Mouse (Mus musculus): ENCODE measurements at regions not wholly inside any gene's neighbourhood (a gene's known extent, or its start where the extent isn't known, plus 50 kb on each side); places are given as distances from the start of the nearest gene placed in this dataset.

DNA sequence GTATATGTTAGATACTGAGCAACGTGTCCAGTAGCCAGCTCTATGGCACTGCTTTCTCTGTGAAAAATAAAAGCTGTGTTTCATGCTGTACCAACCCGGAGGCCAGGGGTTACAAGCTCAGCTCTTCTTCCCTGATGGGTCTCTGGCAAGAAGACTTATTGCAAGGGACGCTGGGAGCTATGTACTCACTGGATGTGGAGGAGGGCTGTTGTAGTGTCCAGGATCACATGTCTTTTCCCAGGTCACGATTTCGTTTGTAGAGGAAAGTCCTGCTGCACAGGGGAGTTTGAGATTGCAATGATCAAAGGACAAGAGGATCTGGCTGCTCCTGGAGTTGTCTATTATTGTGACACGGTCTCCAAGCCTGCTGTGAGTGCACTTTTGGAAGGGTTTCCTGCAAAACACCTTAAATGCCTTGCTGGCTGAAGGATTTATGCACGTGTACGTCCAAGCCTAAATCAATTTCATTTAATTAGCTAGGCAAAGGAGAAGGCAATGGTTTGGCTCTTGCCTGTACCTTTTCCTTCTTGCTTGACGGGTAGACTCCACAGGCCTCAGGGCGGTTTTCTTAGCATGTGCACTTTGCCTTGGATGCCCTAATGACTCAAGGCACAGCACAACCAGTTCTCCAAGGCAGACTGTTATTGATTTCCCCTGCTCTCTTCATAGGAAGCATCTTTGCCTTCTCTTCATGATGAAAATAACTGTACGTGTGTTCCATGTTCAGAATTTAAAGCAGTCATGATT lies 87.2 kb upstream of the Plppr5 start:
- DNase-seq (ENCODE audit: low spot score), result no peak
- 67% methylated on average over 11 of the region's 11 CpGs for WGBS
- no peaks in the 10 kb centered on the region for H3K9me3 ChIP-seq (ENCODE audit: low read length)
- no peak for ATAC-seq
- H3K4me3 ChIP-seq (ENCODE audit: low read depth, low read length), result no peak overlapping the region
- TF ChIP-seq EP300 (IDR thresholded peaks at IDR 0.05) (no peak), CTCF (IDR thresholded peaks at IDR 0.05) (no peak)
- H3K27me3 ChIP-seq (replicated peaks; ENCODE audit: insufficient read depth, low read length), result no peaks in the 10 kb centered on the region
- H3K36me3 ChIP-seq (ENCODE audit: insufficient read depth, low read length), result no peaks in the 10 kb centered on the region
- no peak overlapping the region for H3K4me2 ChIP-seq (replicated peaks; ENCODE audit: low read depth, low read length)
- no peak overlapping the region for H3K27ac ChIP-seq (ENCODE audit: low read length)
- no peak overlapping the region for H3K9ac ChIP-seq (replicated peaks; ENCODE audit: low read depth)
- H3K4me1 ChIP-seq (ENCODE audit: insufficient read depth, low read depth, low read length), result no peaks in the 10 kb centered on the region

DNA sequence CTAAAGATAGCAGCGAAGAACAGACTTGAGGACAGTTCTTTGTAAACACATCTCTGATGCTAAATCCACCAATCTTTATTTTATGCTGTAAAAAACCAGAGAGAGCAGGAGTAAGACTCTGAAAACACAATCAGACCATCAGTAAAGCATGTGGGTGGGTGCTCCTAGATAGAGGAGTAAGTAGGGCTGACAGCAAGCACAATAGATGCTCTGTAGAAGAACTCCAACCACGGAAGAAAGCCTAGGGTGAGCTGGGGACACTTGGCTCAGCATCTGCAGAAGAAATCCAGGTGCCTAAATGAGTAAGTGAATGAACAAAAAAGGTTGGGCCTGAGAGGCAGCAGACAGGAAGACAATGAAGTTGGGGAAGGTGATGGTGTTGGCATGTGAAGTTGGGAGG lies 88.3 kb upstream of the Plppr5 start:
- H3K9ac ChIP-seq (replicated peaks; ENCODE audit: low read depth), result no peak overlapping the region
- no peak overlapping the region for H3K27ac ChIP-seq (ENCODE audit: low read length)
- no peak overlapping the region for H3K4me3 ChIP-seq (ENCODE audit: low read depth, low read length)
- no peak for TF ChIP-seq CTCF (IDR thresholded peaks at IDR 0.05)
- no peak for TF ChIP-seq EP300 (IDR thresholded peaks at IDR 0.05)
- WGBS, result 80% methylated on average over 2 of the region's 2 CpGs
- H3K36me3 ChIP-seq (ENCODE audit: insufficient read depth, low read length), result no peaks in the 10 kb centered on the region
- no peaks in the 10 kb centered on the region for H3K4me1 ChIP-seq (ENCODE audit: insufficient read depth, low read depth, low read length)
- H3K9me3 ChIP-seq (ENCODE audit: low read length), result no peaks in the 10 kb centered on the region
- ATAC-seq (no peak), DNase-seq (ENCODE audit: low spot score) (no peak)
- no peak overlapping the region for H3K4me2 ChIP-seq (replicated peaks; ENCODE audit: low read depth, low read length)
- no peaks in the 10 kb centered on the region for H3K27me3 ChIP-seq (replicated peaks; ENCODE audit: insufficient read depth, low read length)

DNA sequence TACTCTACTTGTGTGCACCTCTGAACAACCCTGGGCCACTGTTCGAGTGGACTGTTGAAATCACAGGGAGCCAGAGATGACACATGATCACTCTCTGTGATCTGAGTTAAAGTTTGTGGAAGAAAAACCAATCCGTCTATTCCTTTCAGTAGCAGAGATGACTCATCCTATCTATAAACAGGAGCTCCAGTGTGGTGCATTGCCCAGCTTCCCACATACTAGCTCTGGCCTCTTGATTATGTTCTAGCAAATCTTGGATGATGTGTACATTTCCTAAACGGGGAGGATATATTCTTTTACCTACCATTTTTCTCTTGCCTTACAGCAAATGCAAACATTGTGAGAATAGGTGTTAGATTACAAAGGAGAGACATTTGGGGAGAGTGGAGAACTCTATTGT lies 94.5 kb upstream of the Plppr5 start:
- ATAC-seq (no peak), DNase-seq (ENCODE audit: low spot score) (no peak)
- TF ChIP-seq CTCF (IDR thresholded peaks at IDR 0.05), result no peak
- no peak for TF ChIP-seq EP300 (IDR thresholded peaks at IDR 0.05)
- Histone ChIP-seq H3K4me1 (ENCODE audit: insufficient read depth, low read depth, low read length) (no peaks in the 10 kb centered on the region), H3K4me3 (ENCODE audit: low read depth, low read length) (no peak overlapping the region), H3K27ac (ENCODE audit: low read length) (no peak overlapping the region), H3K4me2 (replicated peaks; ENCODE audit: low read depth, low read length) (no peak overlapping the region), H3K9ac (replicated peaks; ENCODE audit: low read depth) (no peak overlapping the region), H3K36me3 (ENCODE audit: insufficient read depth, low read length) (no peaks in the 10 kb centered on the region), H3K9me3 (ENCODE audit: low read length) (no peaks in the 10 kb centered on the region), H3K27me3 (replicated peaks; ENCODE audit: insufficient read depth, low read length) (no peaks in the 10 kb centered on the region)
- WGBS, result 35% methylated on average over 3 of the region's 3 CpGs

DNA sequence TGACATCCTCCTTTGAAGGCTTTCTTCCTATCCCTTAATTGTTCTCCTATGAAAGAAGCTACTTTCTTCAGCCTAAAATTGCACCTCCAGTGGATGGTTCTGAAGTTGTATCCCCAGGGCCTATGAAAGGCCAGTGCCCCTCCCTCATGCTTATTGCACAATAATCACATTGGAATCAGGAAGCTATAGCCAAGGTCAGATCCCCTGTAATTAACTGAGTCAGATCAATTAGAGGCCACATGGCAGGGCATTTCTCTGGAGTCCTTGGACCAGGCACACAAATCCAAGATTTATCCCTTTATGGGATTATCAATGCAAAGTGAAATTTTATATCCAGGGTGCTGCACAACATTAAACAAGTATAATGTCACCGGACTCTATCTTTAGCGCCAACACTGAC lies 98.8 kb upstream of the Plppr4 start:
- TF ChIP-seq EP300 (IDR thresholded peaks at IDR 0.05), result no peak
- no peak for TF ChIP-seq CTCF (IDR thresholded peaks at IDR 0.05)
- H3K9me3 ChIP-seq (ENCODE audit: low read length), result no peaks in the 10 kb centered on the region
- H3K9ac ChIP-seq (replicated peaks; ENCODE audit: low read depth), result no peak overlapping the region
- WGBS, result 84% methylated on average over 2 of the region's 2 CpGs
- DNase-seq (ENCODE audit: low spot score), result no peak
- no peaks in the 10 kb centered on the region for H3K27me3 ChIP-seq (replicated peaks; ENCODE audit: insufficient read depth, low read length)
- no peak for ATAC-seq
- no peaks in the 10 kb centered on the region for H3K36me3 ChIP-seq (ENCODE audit: insufficient read depth, low read length)
- H3K4me2 ChIP-seq (replicated peaks; ENCODE audit: low read depth, low read length), result no peak overlapping the region
- H3K4me3 ChIP-seq (ENCODE audit: low read depth, low read length), result no peak overlapping the region
- no peaks in the 10 kb centered on the region for H3K4me1 ChIP-seq (ENCODE audit: insufficient read depth, low read depth, low read length)
- no peak overlapping the region for H3K27ac ChIP-seq (ENCODE audit: low read length)

DNA sequence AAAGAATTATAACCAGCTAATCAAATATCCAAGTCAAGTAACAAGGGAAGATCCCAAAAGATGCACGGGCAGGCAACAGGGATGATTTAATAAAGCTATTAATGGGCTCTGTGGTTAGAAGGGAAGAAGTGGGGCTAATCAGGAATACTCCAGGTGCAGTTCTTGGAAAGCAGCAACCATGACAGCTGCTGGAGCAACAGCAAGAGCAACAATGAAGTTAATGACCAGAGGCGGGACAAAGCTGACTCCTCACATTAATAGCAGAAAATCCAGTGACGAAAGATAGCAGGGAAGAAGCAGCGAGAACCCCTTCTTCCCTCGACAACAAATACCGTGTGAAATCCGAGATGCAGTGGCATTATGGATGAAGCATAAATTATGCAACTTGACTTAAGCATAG lies 89.9 kb upstream of the Plppr4 start:
- Histone ChIP-seq H3K36me3 (ENCODE audit: insufficient read depth, low read length) (no peaks in the 10 kb centered on the region), H3K9me3 (ENCODE audit: low read length) (no peaks in the 10 kb centered on the region), H3K4me3 (ENCODE audit: low read depth, low read length) (no peak overlapping the region), H3K9ac (replicated peaks; ENCODE audit: low read depth) (no peak overlapping the region), H3K27me3 (replicated peaks; ENCODE audit: insufficient read depth, low read length) (no peaks in the 10 kb centered on the region), H3K4me1 (ENCODE audit: insufficient read depth, low read depth, low read length) (no peaks in the 10 kb centered on the region), H3K27ac (ENCODE audit: low read length) (no peak overlapping the region), H3K4me2 (replicated peaks; ENCODE audit: low read depth, low read length) (no peak overlapping the region)
- ATAC-seq (no peak), DNase-seq (ENCODE audit: low spot score) (no peak)
- 79% methylated on average over 7 of the region's 7 CpGs for WGBS
- TF ChIP-seq EP300 (IDR thresholded peaks at IDR 0.05) (no peak), CTCF (IDR thresholded peaks at IDR 0.05) (no peak)

DNA sequence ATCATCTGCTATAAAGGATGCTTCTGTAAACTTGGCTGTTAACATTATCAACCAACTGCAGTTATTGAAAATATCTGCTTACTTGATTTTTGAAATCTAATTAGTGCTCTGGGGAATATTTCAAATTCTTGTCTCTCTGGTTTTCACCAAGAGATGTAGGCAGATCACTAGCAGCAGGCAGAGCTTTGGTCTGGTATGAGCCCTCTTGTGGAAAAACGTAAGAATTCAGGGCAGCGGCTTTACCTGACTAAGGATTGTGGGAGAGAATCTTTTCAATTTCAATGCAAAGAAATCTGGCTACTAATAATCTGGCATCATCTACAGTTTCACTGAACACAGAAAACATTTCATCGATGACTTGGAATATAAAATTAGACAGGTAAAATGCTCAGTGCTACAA lies 81.2 kb upstream of the Plppr4 start:
- H3K4me2 ChIP-seq (replicated peaks; ENCODE audit: low read depth, low read length), result no peak overlapping the region
- H3K27ac ChIP-seq (ENCODE audit: low read length), result no peak overlapping the region
- no peaks in the 10 kb centered on the region for H3K9me3 ChIP-seq (ENCODE audit: low read length)
- no peak for TF ChIP-seq CTCF (IDR thresholded peaks at IDR 0.05)
- H3K27me3 ChIP-seq (replicated peaks; ENCODE audit: insufficient read depth, low read length), result no peaks in the 10 kb centered on the region
- no peaks in the 10 kb centered on the region for H3K4me1 ChIP-seq (ENCODE audit: insufficient read depth, low read depth, low read length)
- no peak overlapping the region for H3K9ac ChIP-seq (replicated peaks; ENCODE audit: low read depth)
- no peak for ATAC-seq
- no peak overlapping the region for H3K4me3 ChIP-seq (ENCODE audit: low read depth, low read length)
- DNase-seq (ENCODE audit: low spot score), result no peak
- no peaks in the 10 kb centered on the region for H3K36me3 ChIP-seq (ENCODE audit: insufficient read depth, low read length)
- WGBS, result 64% methylated on average over 3 of the region's 3 CpGs

DNA sequence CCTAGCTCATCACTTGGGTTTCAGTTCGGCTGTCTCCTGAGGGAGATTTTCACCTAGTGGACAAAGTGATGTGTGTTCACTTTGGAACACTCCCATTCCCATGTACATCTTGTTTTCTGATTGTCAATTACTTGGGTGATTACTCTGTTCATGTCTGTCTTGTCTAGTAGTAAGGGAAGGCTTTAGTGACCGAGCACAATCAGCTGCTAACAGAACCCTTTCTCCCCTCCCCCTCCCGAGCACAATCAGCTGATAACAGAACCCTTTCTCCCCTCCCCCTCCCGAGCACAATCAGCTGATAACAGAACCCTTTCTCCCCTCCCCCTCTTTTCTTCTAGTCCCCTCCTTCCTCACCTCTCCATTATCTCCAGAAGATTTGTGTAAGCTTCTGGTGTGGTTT lies 79.6 kb upstream of the Plppr4 start:
- no peaks in the 10 kb centered on the region for H3K9me3 ChIP-seq (ENCODE audit: low read length)
- 14% methylated on average over 4 of the region's 4 CpGs for WGBS
- H3K4me2 ChIP-seq (replicated peaks; ENCODE audit: low read depth, low read length), result no peak overlapping the region
- TF ChIP-seq CTCF (IDR thresholded peaks at IDR 0.05) (no peak), EP300 (IDR thresholded peaks at IDR 0.05) (no peak)
- no peak overlapping the region for H3K9ac ChIP-seq (replicated peaks; ENCODE audit: low read depth)
- no peaks in the 10 kb centered on the region for H3K4me1 ChIP-seq (ENCODE audit: insufficient read depth, low read depth, low read length)
- no peaks in the 10 kb centered on the region for H3K27me3 ChIP-seq (replicated peaks; ENCODE audit: insufficient read depth, low read length)
- DNase-seq (ENCODE audit: low spot score) (no peak), ATAC-seq (no peak)
- no peak overlapping the region for H3K4me3 ChIP-seq (ENCODE audit: low read depth, low read length)
- H3K27ac ChIP-seq (ENCODE audit: low read length), result no peak overlapping the region
- no peaks in the 10 kb centered on the region for H3K36me3 ChIP-seq (ENCODE audit: insufficient read depth, low read length)
